Mouse (Mus musculus): ENCODE results near the gene Ufc1.

The Ufc1 gene

DNA sequence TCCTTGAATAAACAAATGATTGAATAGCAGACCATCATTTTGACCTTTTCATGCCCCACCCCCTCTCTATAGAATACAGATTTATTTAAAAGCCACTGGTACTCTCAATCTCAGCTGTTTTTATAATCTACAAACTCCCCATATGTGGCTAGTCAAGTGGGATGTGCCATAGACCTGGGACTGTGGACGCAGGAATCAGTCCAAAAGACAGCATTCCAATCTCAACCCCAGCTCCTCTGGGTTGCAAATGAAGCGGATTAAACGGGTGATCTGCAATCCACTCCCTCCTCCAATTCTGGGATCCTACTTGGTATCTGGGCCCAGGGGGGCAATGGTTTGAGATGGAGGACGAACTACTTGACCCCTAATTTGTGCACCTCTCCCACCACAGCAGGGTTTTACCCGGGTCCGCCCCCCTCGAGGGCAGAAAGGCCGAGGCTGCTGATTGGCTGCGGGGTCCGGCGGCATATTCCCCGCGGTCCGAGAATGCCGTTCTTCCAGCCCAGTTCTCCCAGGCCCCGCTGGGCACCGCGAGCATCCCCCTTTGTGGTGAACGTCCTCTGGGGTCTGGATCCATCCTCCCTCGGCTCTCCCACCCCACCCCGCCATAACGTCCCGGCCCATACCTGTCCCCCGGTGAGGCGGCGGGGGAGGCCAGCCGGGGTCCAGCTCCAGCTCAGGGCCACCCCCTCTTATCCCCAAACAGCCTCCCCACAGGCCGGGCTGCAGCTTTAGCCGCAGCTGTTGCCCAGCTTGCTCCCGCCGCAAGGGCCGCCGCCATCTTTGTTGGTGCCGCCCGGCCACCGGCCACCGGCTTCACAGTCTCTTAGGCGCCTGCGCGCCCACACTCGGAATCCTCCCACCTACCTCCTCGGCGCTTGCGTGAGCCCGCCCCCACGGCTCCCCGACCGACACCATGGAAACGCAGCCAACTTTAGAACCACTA is 7.4 kb downstream of the Ufc1 start, which contains the start of gene Usp21:
Gene Usp21, minus strand, starts transcription at position 856 of the 946 bp plus-strand sequence.
- peak; percentile 94 for DNase-seq (ENCODE audit: low read depth, low spot score)

DNA sequence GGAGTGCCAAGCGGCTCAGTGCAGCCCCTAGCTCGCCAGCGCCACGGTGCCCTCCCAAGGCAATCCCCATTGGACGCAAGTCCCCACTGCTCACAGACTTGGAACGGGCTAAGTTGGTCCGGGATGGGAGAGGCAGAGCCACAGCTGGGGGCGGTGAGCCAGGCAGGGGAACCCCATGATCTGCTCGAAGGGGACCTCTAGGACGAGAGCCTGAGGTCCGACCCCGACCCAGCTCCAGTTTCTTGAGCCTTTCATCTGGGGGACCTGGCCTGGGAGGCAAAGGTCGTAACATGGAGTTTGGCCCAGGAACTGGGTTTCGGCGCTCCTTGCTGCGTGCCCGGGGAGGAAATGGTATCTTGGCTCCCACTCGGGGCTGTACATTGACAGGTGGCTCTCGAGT is 8.3 kb downstream of the Ufc1 start:
- DNase-seq (ENCODE audit: low read depth, low spot score) = no peak

DNA sequence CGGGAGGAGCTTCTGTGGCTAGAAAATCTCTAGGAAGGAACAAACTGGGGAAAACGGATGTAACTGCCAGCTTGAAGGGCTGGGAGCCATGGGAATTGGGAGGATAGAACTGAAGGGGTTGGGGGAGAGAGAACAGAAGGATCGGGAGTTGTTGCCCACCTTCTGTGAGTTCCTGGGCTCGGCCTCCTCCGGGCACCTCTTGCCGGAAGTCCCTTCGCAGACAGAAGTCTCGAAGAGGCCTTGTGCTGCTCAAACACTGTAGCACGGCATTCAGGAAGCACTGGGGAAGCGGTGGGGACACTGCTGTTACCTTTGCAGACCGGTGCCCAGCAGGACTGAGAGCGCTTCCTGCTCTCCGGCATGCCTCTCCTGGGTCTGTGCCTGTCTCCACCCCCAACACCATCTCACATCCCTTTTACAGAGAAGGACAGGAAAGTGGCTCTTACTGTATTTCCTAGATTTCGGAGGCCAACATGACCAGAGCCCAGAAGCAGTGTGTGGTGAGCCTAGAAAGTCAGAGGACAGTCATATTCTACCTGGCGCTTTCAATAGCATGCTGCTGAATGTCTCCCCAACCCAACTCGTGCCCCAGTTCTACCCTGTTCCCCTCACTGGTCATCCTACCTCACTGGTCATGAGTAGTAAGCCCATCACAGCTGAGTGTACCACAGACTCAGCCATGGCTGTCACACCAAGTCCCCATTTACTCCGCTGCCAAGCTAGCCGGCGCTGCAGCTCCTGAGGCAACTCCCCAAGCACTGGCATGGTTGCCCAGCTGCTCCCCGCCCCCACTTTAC is 9.5 kb downstream of the Ufc1 start:
- no peak for DNase-seq (ENCODE audit: low read depth, low spot score)

DNA sequence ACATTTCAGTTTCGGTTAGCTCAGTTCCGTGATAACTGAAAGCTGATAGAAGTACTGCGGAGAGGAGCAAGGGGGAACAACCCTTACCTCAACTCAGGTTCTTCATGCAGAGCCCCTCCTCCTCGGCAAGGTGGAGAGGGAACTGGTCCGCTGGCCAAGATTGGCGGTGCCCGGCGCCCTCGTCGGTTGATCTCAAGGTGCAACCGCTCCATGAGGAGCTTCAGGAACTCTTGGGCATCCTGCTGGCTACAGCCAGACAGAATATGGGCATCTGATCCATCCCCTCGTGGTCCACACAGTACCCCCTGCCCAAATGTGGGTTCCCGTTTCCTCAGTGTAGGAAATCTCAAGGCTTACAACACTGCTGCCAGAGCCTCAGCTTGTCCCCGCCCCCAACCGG is 10.3 kb downstream of the Ufc1 start:
- DNase-seq (ENCODE audit: low read depth, low spot score) = peak; percentile 19

DNA sequence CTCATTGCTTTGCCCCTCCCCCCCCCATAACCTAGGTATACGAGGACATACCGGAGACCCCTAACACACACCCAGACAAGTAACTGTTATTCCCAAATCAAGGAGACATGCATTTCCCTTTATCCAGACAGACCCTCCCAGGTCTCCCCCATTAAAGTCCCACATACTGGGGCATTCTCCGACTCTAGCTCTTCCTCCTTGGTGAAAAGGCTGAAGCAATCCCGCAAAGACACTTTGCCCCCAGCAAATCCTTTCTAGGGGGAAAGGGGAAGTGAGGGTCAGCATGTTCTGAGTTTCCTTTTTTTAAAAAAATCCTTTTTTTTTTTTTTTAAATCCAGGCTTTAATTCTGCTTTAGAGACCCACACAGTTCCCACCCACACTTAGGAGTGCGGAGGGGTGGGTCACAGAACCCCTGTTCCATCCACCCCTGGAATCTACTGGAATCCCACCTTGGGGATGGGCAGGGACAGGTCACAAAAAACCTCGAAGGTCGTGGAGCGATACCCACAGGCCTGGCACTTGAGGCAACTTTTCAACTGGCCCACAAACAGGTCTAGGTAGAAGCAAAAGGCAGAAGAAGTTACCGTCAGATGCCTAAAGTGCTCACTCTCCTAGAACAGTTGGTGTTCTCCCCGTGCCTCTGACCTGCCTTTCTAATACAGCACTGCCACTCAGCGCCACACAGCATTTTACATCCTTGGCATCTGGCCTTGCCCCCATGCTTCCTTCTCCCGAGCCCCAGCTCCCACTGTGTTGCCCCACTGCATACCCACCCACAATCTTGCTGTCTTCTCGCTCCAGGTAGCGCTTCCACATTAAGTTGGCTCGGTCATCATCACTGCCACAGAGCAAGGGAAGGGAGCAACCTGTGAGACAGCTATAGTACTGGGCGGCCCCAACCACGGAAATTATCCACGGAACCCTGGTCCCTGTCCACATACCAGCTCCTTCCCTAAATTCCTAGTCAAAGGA is 11.3 kb downstream of the Ufc1 start:
- no peak for DNase-seq (ENCODE audit: low read depth, low spot score)

DNA sequence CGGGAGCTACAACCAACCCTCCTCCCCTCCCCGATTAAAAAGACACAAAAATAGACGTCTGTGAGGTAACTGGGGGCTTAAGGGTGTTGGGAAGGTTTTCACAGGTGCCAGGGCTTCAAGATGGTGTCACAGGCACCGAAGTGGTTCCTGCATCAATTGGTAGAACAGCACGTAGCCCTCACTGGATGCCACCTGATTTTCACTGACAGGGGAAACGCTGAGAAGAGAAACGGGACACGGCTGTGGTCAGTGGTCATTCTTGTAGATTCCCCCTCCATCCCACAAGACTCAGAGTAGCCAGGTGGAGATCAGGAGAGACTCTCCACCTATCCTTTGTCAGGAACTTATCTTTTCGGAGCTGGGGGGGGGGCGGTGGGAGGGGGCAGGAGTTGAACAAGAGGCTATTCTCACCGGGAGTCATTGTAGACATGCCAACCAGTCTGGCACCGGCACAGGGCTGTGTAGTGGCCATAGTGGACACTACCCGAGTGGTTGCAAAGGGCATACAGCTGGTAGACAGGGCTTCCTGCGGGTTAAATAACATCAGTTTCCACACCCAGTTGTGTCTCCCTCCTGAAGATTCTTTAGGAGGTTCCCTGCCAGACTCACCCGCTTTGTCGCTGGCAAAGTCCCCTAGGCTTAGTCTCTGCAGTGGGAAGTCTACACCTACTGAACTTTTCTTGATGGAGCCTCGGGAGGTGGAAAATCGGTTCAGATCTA is 12.6 kb downstream of the Ufc1 start:
- DNase-seq (ENCODE audit: low read depth, low spot score) = no peak

DNA sequence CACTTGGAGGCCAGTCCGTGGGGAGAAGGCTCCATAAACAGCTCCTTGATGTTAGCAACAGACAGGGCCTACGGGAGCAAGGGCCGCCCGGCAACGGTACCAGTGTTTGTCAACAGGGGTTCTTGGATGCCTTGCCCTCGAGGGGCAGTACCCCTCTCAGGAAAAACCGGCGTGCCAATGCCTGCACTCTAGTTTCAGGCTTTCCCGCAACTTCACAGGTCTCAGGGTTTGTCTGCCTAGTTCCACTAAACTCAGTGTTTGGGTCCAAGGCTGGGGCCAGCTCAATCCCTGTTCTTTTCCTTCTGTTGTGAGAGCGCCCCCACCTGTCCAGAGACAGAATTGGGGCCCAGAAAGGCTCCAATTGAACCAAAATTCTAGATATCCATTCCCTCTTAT is 13.3 kb downstream of the Ufc1 start:
- DNase-seq (ENCODE audit: low read depth, low spot score) = peak; percentile 86

DNA sequence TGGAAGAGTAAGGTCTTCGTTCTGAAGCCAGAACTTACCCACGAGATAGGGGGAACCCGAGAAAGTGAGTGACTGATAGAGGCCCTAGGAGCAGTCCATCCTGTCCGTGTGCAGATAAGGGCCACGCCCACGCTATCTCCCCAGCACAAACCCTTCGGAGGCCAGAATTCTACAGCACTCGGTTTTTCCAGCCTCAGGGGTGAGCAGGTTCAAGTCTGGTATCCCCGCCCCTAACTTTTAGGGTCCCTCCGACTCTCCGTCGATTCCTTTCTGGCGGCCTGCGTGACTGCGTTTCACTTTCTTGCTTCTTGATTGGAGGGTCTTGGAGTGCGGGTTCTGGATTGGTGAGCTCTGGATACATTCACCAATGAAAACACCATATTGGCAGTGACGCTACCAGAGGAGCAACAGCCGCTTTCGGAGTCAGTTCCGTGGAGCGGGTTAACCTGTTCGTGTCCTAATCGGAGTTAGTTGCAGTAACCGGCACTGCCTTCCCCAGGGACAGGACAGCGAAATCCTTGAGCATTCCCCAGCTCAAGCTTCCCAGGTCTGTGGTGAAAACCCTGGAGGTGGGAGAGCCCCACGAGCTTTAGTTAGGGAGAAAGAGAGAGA is 13.8 kb downstream of the Ufc1 start, which contains the start of gene Ppox:
Gene Ppox, minus strand, starts transcription at position 271 of the 612 bp plus-strand sequence.
- peak; percentile 100 for DNase-seq (ENCODE audit: low read depth, low spot score)

DNA sequence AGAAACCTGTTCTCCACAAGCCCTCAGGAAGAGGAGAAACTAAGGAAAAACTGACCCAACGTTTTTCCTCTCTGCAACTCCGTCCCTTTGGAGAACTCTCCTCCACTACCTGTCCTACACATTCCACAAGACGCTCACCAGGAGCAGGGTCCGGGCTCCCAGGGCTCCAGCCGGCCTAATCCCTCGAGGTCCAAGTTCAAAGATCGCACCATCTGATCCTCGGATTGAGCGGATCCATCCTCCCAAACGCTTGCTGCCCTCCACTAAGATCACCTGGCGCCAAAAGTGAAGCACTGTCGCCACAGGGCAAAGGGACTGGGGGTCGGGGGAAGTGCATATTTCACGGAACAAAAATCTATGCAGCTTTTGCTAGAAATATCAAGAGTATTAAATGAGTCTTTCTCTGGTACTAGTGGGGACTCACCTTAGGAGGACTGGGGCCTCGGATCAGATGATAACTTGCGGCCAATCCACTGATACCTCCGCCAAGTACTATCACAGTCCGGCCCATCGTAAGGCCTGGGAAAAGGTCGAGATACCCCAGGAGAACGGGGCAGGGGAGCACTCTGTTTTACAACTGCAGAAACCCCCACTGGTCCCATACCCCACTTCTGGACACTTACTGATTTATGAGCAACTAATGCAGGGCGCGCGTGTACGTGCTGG is 14.4 kb downstream of the Ufc1 start:
- no peak for DNase-seq (ENCODE audit: low read depth, low spot score)

DNA sequence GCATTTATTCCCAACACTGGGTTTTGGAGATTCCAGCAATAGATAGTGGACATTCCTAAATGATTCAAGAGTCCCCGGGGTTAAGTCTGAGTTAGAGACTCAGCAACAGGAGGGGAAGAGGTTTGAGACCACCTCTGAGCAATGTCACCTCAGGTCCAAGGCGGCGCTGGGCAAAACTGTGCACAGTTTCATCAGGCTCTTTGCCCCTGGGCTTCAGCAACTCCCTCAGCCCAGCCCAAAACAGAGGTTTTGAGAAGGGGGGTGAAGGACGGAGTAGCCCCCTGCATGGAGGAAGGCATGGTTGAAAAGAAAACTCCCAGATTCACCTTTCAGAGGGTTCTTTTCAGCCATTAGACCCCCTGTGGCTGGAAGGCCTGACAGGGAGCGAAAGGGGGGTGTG is 15.1 kb downstream of the Ufc1 start:
- DNase-seq (ENCODE audit: low read depth, low spot score) = no peak

DNA sequence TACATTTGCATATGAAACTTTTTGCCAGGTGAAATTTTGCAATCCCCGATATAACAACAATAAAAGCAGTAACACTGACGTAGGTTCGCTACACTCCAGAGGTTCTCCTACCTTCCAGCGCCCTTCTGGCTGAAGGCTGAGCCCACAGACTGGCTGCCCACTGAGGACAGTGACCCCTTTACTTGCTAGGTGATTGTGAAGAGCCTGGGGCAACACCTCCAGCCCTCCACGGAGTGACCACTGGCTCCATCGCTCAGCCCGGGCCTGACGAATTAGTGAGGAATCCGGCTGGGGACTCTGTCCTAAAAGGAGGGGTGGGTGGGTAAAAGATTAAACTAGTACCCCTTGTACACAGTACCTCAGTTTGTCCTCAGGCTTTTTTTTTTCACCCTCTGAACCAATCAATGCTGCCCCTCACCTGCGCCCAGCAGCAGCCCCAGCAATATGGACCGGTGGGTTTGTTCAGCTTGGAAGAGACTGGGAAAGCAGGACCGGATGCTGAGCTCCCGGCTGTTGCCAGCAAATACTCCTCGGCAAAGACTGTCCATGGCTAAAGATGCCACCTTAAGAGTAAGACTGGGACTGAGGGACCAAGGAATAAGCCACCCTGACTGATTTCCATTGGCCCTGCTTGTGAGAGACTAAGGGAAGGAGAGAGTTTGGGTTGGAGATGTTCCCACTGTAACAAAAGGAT is 15.7 kb downstream of the Ufc1 start:
- DNase-seq (ENCODE audit: low read depth, low spot score) = no peak

DNA sequence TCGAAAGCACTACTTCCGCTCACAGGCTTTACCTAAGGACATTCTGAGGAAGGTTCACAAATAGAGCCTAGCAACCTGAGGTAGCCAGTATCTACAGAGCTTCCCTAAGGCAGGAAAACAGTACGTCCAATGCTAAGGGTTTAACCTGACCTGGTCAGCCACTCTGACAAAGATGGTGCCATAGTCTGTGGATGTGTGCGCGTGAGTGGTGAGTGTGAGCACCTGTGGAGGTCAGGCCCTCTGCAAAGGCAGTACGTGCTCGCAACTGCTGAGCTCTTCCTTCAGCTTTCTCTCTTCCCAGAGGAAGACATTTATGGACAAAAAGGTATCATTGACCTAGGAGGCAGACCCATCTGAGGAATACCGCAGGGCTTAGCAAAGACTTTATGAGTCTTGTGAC is 16.4 kb downstream of the Ufc1 start:
- DNase-seq (ENCODE audit: low read depth, low spot score) = no peak

DNA sequence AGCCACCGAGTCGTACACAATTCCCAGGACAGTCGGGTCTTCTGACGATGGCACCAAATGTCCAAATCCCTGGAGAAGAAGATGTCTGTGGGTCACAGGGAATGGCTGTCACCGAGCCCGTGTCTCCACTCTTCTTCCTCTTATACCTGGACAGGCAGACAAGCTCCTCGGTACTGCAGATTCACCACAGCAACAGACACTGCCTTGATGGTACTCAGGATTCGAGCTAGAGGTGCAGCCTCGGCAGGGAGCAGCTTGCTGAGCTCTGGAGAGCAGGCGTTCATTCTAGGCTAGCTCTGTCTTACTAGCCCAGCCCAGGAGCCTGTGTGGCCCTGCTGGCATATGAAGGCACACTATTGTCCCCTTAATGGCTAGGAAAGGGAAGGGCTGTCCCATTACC is 17.1 kb downstream of the Ufc1 start:
- no peak for DNase-seq (ENCODE audit: low read depth, low spot score)

DNA sequence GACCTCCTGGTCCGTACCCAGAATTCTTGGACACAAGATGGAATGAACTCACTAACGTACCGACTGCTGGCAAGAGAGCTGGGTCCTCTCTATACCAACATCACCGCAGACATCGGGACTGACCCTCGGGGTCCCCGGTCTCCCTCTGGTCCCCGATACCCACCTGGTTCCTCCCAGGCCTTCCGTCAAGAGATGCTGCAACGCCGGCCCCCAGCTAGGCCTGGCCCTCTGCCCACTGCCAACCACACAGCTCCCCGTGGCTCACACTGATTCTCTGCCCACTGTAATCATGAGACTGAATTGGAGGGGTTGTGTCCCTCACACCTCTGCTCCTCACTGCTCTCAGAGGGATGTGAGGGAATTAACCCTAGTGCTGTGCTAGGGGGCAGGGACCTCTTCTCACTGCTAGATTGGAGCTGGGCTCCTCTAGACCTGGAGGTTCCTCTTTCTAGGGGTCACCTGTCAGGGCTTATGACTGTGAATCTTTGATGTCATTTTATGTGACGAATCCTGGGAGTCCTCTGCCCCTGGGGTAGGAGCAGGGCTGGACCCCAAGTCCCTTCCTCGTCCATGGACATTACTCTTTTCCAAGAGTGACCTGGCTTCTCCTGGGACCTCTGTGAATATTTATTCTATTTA is 18.6 kb downstream of the Ufc1 start:
- DNase-seq (ENCODE audit: low read depth, low spot score) = no peak

DNA sequence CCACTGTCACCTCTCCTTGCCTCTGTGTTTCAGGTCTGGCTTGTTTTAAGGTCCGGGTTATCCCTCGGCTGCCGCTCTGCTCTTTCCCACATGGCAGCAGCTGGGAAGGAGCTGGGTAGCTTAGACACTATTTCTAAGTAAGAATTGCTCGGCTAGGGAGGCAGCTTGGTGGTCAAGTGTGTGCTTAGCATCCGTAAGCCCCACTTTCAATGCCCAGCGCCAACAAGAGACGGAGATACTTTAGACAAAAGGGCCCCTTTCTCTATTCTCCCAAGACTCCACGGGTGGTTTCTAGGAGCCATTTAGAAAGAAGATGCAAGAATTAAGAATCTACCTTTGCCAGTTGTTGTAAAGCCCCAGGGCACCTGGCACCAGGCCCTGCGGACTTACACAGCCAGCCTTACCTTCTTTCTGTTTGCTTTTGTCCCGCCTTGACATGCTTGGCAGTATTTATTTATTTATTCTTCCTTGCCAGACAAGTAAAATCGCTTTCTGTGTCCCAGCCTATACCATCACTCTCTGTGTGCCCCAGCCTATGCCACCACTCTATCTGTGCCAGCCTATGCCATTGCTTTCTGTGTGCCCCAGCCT is 19.6 kb downstream of the Ufc1 start:
- DNase-seq (ENCODE audit: low read depth, low spot score) = no peak

DNA sequence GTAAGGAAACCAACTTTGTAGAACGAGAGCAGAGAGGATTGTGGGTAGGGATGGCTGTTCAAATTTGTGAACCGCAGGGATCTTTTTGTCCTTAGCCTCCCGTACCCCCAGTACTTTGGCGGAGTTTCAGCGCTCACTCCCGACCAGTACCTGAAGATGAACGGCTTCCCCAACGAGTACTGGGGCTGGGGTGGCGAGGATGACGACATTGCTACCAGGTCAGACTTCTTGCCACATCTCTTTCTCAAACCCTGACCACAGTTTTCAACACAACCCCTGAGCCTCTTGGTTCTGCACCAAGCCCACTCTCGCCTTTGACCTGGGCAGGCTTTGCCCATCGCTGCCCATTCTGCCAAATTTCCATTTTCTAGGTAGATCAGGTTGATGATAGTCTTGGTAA is 20.7 kb downstream of the Ufc1 start:
- no peak for DNase-seq (ENCODE audit: low read depth, low spot score)

DNA sequence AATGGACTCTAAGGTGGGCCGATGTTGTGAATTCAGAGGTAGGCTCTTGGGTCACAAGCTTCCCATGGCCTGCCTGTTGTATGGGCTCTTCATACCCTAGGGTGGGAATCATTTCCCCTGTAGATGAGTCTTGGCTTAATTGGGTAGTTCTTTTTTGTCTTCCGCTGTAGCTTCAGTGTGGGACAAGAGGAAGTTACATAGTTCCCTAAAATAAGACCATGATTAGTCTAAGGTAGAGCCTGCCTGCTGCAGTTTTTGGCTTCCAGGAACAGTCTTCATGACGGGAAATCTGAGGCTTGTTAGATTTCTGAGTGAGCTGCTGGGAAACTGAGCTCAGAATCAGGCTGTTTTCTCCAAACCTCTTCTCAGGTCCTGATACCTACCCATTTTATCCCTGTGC is 22.7 kb downstream of the Ufc1 start:
- DNase-seq (ENCODE audit: low read depth, low spot score) = no peak

DNA sequence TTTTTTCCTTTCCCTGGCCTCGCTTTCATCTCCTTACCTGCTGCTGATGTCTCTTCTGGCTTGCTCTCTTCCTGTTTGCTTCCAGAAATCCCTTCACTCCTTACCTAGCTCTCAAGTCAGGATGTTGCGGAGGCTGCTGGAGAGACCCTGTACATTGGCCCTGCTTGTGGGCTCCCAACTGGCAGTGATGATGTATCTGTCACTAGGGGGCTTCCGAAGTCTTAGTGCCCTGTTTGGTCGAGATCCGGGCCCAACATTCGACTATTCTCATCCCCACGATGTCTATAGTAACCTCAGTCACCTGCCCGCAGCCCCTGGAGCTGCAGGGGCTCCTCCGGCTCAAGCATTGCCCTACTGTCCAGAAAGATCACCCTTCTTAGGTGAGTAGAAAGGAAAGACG is 23.2 kb downstream of the Ufc1 start:
- no peak for DNase-seq (ENCODE audit: low read depth, low spot score)
